9 mouse cellular contexts compared by ENCODE assay signal in the genomic region with DNA sequence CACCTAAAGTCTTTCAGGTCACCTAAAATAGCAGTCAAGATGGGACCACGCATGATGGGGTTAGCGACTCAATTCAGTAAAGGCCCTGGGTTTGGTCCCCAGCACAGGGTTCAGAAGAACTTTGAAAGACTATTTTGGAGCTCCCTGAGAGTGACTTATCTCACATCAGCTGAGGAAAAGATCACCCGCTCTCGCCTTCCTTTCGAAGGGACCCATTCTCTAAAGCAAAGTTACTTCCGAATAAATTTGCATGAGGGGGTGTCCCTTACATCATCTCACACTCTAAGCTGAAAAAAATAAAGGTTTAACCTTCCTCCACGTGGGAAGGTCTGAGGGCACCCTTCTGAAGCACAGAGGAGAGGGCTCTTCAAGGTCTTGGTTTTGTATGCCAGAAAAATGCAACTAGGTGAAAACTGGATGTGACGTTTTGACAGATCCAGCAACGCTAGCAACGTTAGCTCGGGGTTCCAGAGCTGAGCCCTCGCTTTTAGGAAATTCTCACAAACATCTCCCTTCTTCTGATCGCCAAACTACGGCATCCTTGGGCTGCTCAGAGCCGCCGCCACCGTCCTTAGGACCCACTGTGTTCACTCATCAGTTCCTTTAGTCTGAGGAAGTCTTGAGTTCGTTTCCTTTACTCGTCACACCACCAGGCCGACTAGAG. TPM values are rescaled to one million over a fixed set of nuclear protein-coding genes. Genes with fewer than 3 reads are reported as not detected.
DNase-seq lines count a peak whose midpoint lies in the region; ATAC-seq lines count a peak whose summit lies in the region.
"Had no signal": no experiment of that assay in that cellular context is flagged by ENCODE, and none has a peak within 500 bp of the region (broad histone marks: within the 10 kb centered on the region; RNA-seq: fewer than 3 reads in every experiment).

No protein-coding gene starts in this region.

- H3K27ac ChIP-seq in heart, embryonic 11.5 days (ENCODE audit: low read depth, low read length) = no peak overlapping the region
- H3K27ac ChIP-seq in hindbrain, embryonic 16.5 days (ENCODE audit: low read depth, low read length) = no peak overlapping the region
- peak overlapping the region; percentile 86; the same call in 1 of the 2 replicates for H3K27ac ChIP-seq in midbrain, embryonic 14.5 days (replicated peaks; ENCODE audit: low read depth, low read length)
- H3K27ac ChIP-seq: macrophage had no signal

- H3K9me3 ChIP-seq in heart, embryonic 11.5 days (replicated peaks; ENCODE audit: control insufficient read depth, low read length) = no peaks in the 10 kb centered on the region
- no peaks in the 10 kb centered on the region for H3K9me3 ChIP-seq in hindbrain, embryonic 16.5 days (ENCODE audit: control insufficient read depth, low read length)
- no peaks in the 10 kb centered on the region for H3K9me3 ChIP-seq in midbrain, embryonic 14.5 days (ENCODE audit: control insufficient read depth, low read length)

- no peaks in the 10 kb centered on the region for H3K4me1 ChIP-seq in heart, embryonic 11.5 days (ENCODE audit: control insufficient read depth, insufficient read depth, low read length)
- peaks cover 11% of the 10 kb centered on the region for H3K4me1 ChIP-seq in hindbrain, embryonic 16.5 days (ENCODE audit: control insufficient read depth, insufficient read depth, low read depth, low read length)
- H3K4me1 ChIP-seq in midbrain, embryonic 14.5 days (ENCODE audit: control insufficient read depth, insufficient read depth, low read length) = 0 out of 2 replicates have a peak, but pooled peaks cover 3% of the 10 kb centered on the region

- intact Hi-C loops in heart, postnatal 36 days (cut with DNase I) = loop anchor here (2.0 kb wide), 1 partner anchor 36 kb away; a partner anchor contains a TSS

- H3K4me2 ChIP-seq in heart, embryonic 11.5 days = peak overlapping the region; percentile 80
- peak overlapping the region; percentile 77 for H3K4me2 ChIP-seq in hindbrain, embryonic 16.5 days (ENCODE audit: low read length)
- H3K4me2 ChIP-seq in midbrain, embryonic 14.5 days (ENCODE audit: low read length) = peak overlapping the region; percentile 74

- peak overlapping the region; percentile 49; the same call in 1 of the 2 replicates for H3K9ac ChIP-seq in heart, embryonic 11.5 days (ENCODE audit: low read depth, low read length)
- H3K9ac ChIP-seq in hindbrain, embryonic 16.5 days (ENCODE audit: low read depth, low read length) = peak overlapping the region; percentile 91
- peak overlapping the region; percentile 71 for H3K9ac ChIP-seq in midbrain, embryonic 14.5 days (replicated peaks; ENCODE audit: low read length)

- DNase-seq in heart, postnatal 36 days = no peak
- no peak for DNase-seq in midbrain, embryonic 14.5 days
- DNase-seq in frontal cortex, postnatal 14 days (ENCODE audit: low spot score in 2 of 2) = no peak
- no peak for DNase-seq in right cerebral cortex, postnatal 10 days (ENCODE audit: low spot score in 2 of 2)
- DNase-seq in cerebellum, adult 9-10 months = no peak

- peak overlapping the region; percentile 73 for H3K4me3 ChIP-seq in heart, embryonic 11.5 days (ENCODE audit: low read depth, low read length)
- peak overlapping the region; percentile 82 for H3K4me3 ChIP-seq in hindbrain, embryonic 16.5 days (ENCODE audit: low read length)
- peak overlapping the region; percentile 72 for H3K4me3 ChIP-seq in midbrain, embryonic 14.5 days (replicated peaks; ENCODE audit: low read depth, low read length)

- H3K36me3 ChIP-seq in heart, embryonic 11.5 days (ENCODE audit: control insufficient read depth, insufficient read depth, low read length) = no peaks in the 10 kb centered on the region
- no peaks in the 10 kb centered on the region for H3K36me3 ChIP-seq in hindbrain, embryonic 16.5 days (ENCODE audit: control insufficient read depth, insufficient read depth, low read length)
- no peaks in the 10 kb centered on the region for H3K36me3 ChIP-seq in midbrain, embryonic 14.5 days (ENCODE audit: control insufficient read depth, insufficient read depth, low read length)

- 14% methylated on average over 20 of the region's 20 CpGs for WGBS in heart, embryonic 11.5 days (ENCODE audit: insufficient replicate concordance)
- 17% methylated on average over 20 of the region's 20 CpGs for WGBS in hindbrain, embryonic 16.5 days
- 21% methylated on average over 20 of the region's 20 CpGs for WGBS in midbrain, embryonic 14.5 days

- ATAC-seq in heart, embryonic 11.5 days (replicated peaks; ENCODE audit: insufficient number of reproducible peaks, low FRiP score, low TSS enrichment) = no peak
- peak; percentile 68 for ATAC-seq in activated CD4-positive, CD25-positive, alpha-beta regulatory T cell, adult 4 months
- no peak for ATAC-seq in hindbrain, embryonic 16.5 days
- no peak for ATAC-seq in midbrain, embryonic 14.5 days (ENCODE audit: low FRiP score, low TSS enrichment)

- H3K27me3 ChIP-seq in heart, embryonic 11.5 days (ENCODE audit: control insufficient read depth, insufficient read depth, low read length) = peaks cover 42% of the 10 kb centered on the region
- H3K27me3 ChIP-seq in hindbrain, embryonic 16.5 days (replicated peaks; ENCODE audit: control insufficient read depth, insufficient read depth, low read length) = peaks cover 41% of the 10 kb centered on the region
- H3K27me3 ChIP-seq in midbrain, embryonic 14.5 days (ENCODE audit: control insufficient read depth, insufficient read depth, low read length) = peaks cover 49% of the 10 kb centered on the region

RNA-seq across cellular contexts. Expression of a gene that starts 0.5 kb away (rescaled TPM):
- polyA plus RNA-seq in heart, embryonic 11.5 days (2014; fragmentation: Nextera tagmentation; extraction: Ambion mirVana) = 0.33 and 0.62 TPM in 2 replicates
- total RNA-seq in heart, postnatal 36 days (2021) = not detected
- 1 to 10 TPM; 4.2 to 7.1 TPM for polyA plus RNA-seq in activated CD4-positive, CD25-positive, alpha-beta regulatory T cell, adult 4 months (2017; shearing (Covaris generic))
- 0.11 and 0.15 TPM in 2 replicates for polyA plus RNA-seq in hindbrain, embryonic 16.5 days (2015; fragmentation: Nextera tagmentation; extraction: Ambion mirVana)
- not detected in 2 replicates for polyA plus RNA-seq in midbrain, embryonic 14.5 days (2014; fragmentation: Nextera tagmentation; extraction: Ambion mirVana)
- polyA plus RNA-seq: macrophage had no signal

RNA-seq across cellular contexts. Expression of a gene that starts 4.6 kb away (rescaled TPM):
- polyA plus RNA-seq in heart, embryonic 11.5 days (2014; fragmentation: Nextera tagmentation; extraction: Ambion mirVana) = 0.13 TPM in 1 of 2 replicates, not detected in the other
- under 1 TPM; 0.44 to 0.84 TPM for total RNA-seq in heart, postnatal 36 days (2021)
- polyA plus RNA-seq in activated CD4-positive, CD25-positive, alpha-beta regulatory T cell, adult 4 months (2017; shearing (Covaris generic)) = 100 to 1,000 TPM in 1 of 2 experiments, 10 to 100 TPM in 1; 95.8 to 124 TPM
- polyA plus RNA-seq in hindbrain, embryonic 16.5 days (2015; fragmentation: Nextera tagmentation; extraction: Ambion mirVana) = 0.35 and 0.45 TPM in 2 replicates
- 0.05 TPM in 1 of 2 replicates, not detected in the other for polyA plus RNA-seq in midbrain, embryonic 14.5 days (2014; fragmentation: Nextera tagmentation; extraction: Ambion mirVana)

RNA-seq across cellular contexts. Expression of a gene that starts 36.7 kb away (rescaled TPM):
- 9.6 and 15.0 TPM in 2 replicates for polyA plus RNA-seq in heart, embryonic 11.5 days (2014; fragmentation: Nextera tagmentation; extraction: Ambion mirVana)
- 10 to 100 TPM; 39.3 to 40.4 TPM for total RNA-seq in heart, postnatal 36 days (2021)
- 10 to 100 TPM; 15.8 to 37.6 TPM for polyA plus RNA-seq in activated CD4-positive, CD25-positive, alpha-beta regulatory T cell, adult 4 months (2017; shearing (Covaris generic))
- 117 and 124 TPM in 2 replicates for polyA plus RNA-seq in hindbrain, embryonic 16.5 days (2015; fragmentation: Nextera tagmentation; extraction: Ambion mirVana)
- polyA plus RNA-seq in midbrain, embryonic 14.5 days (2014; fragmentation: Nextera tagmentation; extraction: Ambion mirVana) = 17.1 and 53.4 TPM in 2 replicates

RNA-seq across cellular contexts. Expression of a gene that starts 47.6 kb away (rescaled TPM):
- not detected in 2 replicates for polyA plus RNA-seq in heart, embryonic 11.5 days (2014; fragmentation: Nextera tagmentation; extraction: Ambion mirVana)
- total RNA-seq in heart, postnatal 36 days (2021) = not detected
- polyA plus RNA-seq in activated CD4-positive, CD25-positive, alpha-beta regulatory T cell, adult 4 months (2017; shearing (Covaris generic)) = not detected
- polyA plus RNA-seq in hindbrain, embryonic 16.5 days (2015; fragmentation: Nextera tagmentation; extraction: Ambion mirVana) = not detected in 2 replicates
- polyA plus RNA-seq in midbrain, embryonic 14.5 days (2014; fragmentation: Nextera tagmentation; extraction: Ambion mirVana) = not detected in 2 replicates
- polyA plus RNA-seq: macrophage had no signal

Comparison
In these comparisons a context has a peak if more than half of its experiments do, and no peak if none do; other contexts are left out.
1. RNA of a gene that starts 4.6 kb away (polyA plus RNA-seq): 95.8 to 124 TPM in activated CD4-positive, CD25-positive, alpha-beta regulatory T cell, adult 4 months; 0.35 to 0.45 TPM in hindbrain, embryonic 16.5 days, 0.13 TPM in heart, embryonic 11.5 days and 0.05 TPM in midbrain, embryonic 14.5 days; every median in the first group is over 10 times any median in the second.
2. Peak in every context shown above with its lines, with median percentiles within 50 percentile points of each other: H3K4me2 ChIP-seq, H3K4me3 ChIP-seq and H3K9ac ChIP-seq.